Mouse (Mus musculus) intestine, embryonic 14.5 days (tissue): ENCODE measurements around the gene Sv2a. TPM values are rescaled to one million over a fixed set of nuclear protein-coding genes. Genes with fewer than 3 reads are reported as not detected.

Experiments
- ATAC-seq: fragments of 200-750 bp; cut with Nextera tagmentation; replicated peaks from 2 replicates; pipeline ENCODE4 v1.8.0; 2017; ENCODE audit warnings: low read depth, moderate number of reproducible peaks, moderate TSS enrichment, moderate library complexity; ENCODE audit not compliant: low FRiP score, low TSS enrichment
- DNase-seq: peaks from one replicate; pipeline ENCODE4 v3.0.0-alpha.2; 2018; ENCODE audit warnings: low spot score
- H3K27ac ChIP-seq: fragments of 300-500 bp; sonication (generic); 2 replicates; pipeline ENCODE4 v1.5.1; 2014; ENCODE audit warnings: low read depth, mild to moderate bottlenecking, control low read depth
- H3K27me3 ChIP-seq: fragments of 300-500 bp; sonication (generic); replicated peaks from 2 replicates; pipeline ENCODE4 v1.6.1; 2014; ENCODE audit warnings: low read length, control low read depth; ENCODE audit not compliant: control insufficient read depth, insufficient read depth
- H3K36me3 ChIP-seq: fragments of 300-500 bp; sonication (generic); 2 replicates; pipeline ENCODE4 v1.6.1; 2014; ENCODE audit warnings: low read length, control low read depth; ENCODE audit not compliant: control insufficient read depth, insufficient read depth
- H3K4me1 ChIP-seq: fragments of 300-500 bp; sonication (generic); replicated peaks from 2 replicates; pipeline ENCODE4 v1.6.1; 2014; ENCODE audit warnings: low read length, control low read depth, mixed read lengths; ENCODE audit not compliant: control insufficient read depth, insufficient read depth
- H3K4me2 ChIP-seq: fragments of 300-500 bp; sonication (generic); 2 replicates; pipeline ENCODE4 v1.6.1; 2014; ENCODE audit warnings: low read length
- H3K4me3 ChIP-seq: fragments of 300-500 bp; sonication (generic); 2 replicates; pipeline ENCODE4 v1.5.1; 2014; ENCODE audit warnings: low read depth, low read length, control low read depth, mixed read lengths
- H3K9ac ChIP-seq: fragments of 300-500 bp; sonication (generic); 2 replicates; pipeline ENCODE4 v1.6.1; 2014; ENCODE audit warnings: mild to moderate bottlenecking, low read length
- H3K9me3 ChIP-seq: fragments of 300-500 bp; sonication (generic); 2 replicates; pipeline ENCODE4 v1.6.1; 2016; ENCODE audit warnings: low read length, control low read depth; ENCODE audit not compliant: control insufficient read depth
- WGBS: fragments of 180-500 bp; shearing (Covaris S2); extraction: QIAGEN DNeasy Blood & Tissue Kit; methylation state at CpG from one replicate; pipeline ENCODE4 v1.1.7; 2014; 5-methylcytosine and 5-hydroxymethylcytosine counted together
- polyA plus RNA-seq: library from polyadenylated mRNA; unstranded; fragments of >200 nt; fragmentation: Nextera tagmentation; extraction: Ambion mirVana; gene quantifications from 2 replicates; pipeline ENCODE4 v1.2.1, GENCODE M21; 2014

Gene Sv2a
- polyA plus RNA-seq, 1 experiment from 2014 or later: 8.3 TPM

DNA sequence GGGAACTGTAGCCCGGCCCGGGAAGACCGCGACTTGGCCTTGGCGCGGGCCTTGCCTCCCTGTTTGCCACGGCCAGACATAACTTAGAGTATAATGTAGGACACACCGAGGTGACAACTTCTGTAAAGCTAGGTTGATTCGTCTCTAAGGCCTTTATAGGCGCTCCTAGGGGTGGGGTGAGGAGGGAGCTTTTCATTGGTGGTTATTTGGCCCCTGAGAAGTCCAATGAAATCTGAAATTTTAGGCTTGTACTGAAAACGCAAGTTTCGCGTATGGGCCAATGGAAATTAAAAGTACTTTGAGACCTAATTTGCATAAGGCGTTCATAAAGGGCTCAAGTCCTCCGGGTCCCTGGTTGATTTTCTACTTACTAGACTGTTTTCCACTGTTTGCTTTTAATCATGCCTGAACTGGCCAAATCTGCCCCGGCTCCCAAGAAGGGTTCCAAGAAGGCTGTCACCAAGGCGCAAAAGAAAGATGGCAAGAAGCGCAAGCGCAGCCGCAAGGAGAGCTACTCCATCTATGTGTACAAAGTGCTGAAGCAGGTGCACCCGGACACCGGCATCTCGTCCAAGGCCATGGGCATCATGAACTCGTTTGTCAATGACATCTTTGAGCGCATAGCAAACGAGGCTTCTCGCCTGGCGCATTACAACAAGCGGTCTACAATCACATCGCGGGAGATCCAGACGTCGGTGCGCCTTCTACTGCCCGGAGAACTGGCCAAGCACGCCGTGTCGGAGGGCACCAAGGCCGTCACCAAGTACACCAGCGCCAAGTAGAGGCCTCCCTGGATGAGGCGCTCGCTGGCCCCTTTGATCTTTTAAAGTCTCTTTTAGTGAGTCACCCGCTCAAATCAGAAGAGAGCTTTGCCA is 40.1 kb downstream of the Sv2a start, which contains the start of the genes Hist2h2ac and Hist2h2be:
Gene Hist2h2ac, minus strand, starts transcription at position 116 of the 875 bp plus-strand sequence.
Gene Hist2h2be, plus strand, starts transcription at position 355 of the 875 bp plus-strand sequence.
- WGBS: under 1% methylated on average over 43 of the region's 43 CpGs
- no peaks in the 10 kb centered on the region for H3K36me3 ChIP-seq
- H3K4me2 ChIP-seq: peak within 1 kb of the TSS; percentile 59
- H3K27me3 ChIP-seq: no peaks in the 10 kb centered on the region
- H3K4me1 ChIP-seq: peaks cover 12% of the 10 kb centered on the region; the same call in 1 of the 2 replicates
- H3K9ac ChIP-seq: peak within 1 kb of the TSS; percentile 97
- H3K27ac ChIP-seq: peak within 1 kb of the TSS; percentile 98
- DNase-seq: peak; percentile 91
- peak; percentile 87 for ATAC-seq
- H3K4me3 ChIP-seq: peak within 1 kb of the TSS; percentile 69
- H3K9me3 ChIP-seq: no peaks in the 10 kb centered on the region

- Histone ChIP-seq H3K9me3 (no peaks in the 10 kb centered on the region), H3K9ac (peak overlapping the region; percentile 97), H3K4me3 (peak overlapping the region; percentile 69), H3K4me2 (peak overlapping the region; percentile 59), H3K4me1 (peaks cover 12% of the 10 kb centered on the region; the same call in 1 of the 2 replicates), H3K27me3 (no peaks in the 10 kb centered on the region), H3K27ac (peak overlapping the region; percentile 98), H3K36me3 (no peaks in the 10 kb centered on the region)
- DNase-seq (peak; percentile 71), ATAC-seq (no peak)
- 22% methylated on average over 9 of the region's 9 CpGs for WGBS
Measured at GRCm38 (mm10) chr3:96221640-96222038, 40.7 kb downstream of the Sv2a start.

DNA sequence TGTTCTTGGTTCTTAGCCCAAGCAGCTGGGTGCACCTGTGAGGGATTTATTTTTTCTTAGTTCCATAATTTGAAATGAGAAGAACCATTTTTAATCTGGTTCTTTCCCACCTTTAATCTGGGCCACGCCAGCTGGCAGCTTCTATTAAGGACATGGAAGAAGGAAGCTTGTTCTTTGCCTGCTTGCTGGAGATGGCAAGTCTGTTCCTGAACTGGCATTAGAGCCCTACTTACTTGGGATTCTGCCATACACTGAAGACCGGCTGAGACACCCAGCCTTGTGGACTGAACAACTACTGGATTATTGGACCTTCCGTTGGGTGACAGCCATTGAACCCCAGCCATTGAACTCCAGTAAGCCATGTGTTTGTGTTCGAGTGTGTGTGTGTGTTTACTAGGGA is 41.8 kb downstream of the Sv2a start:
- H3K4me3 ChIP-seq: no peak overlapping the region
- H3K9me3 ChIP-seq: no peaks in the 10 kb centered on the region
- H3K36me3 ChIP-seq: no peaks in the 10 kb centered on the region
- WGBS: 90% methylated on average over 4 of the region's 4 CpGs
- DNase-seq: no peak
- peaks cover 12% of the 10 kb centered on the region; the same call in 1 of the 2 replicates for H3K4me1 ChIP-seq
- no peak overlapping the region for H3K27ac ChIP-seq
- no peak for ATAC-seq
- no peak overlapping the region for H3K9ac ChIP-seq
- peak overlapping the region; percentile 59 for H3K4me2 ChIP-seq
- no peaks in the 10 kb centered on the region for H3K27me3 ChIP-seq

- H3K36me3 ChIP-seq: no peaks in the 10 kb centered on the region
- H3K27me3 ChIP-seq: no peaks in the 10 kb centered on the region
- no peak overlapping the region for H3K9ac ChIP-seq
- ATAC-seq: no peak
- H3K4me1 ChIP-seq: 0 out of 2 replicates have a peak, but pooled peaks cover 12% of the 10 kb centered on the region
- no peak overlapping the region for H3K4me3 ChIP-seq
- no peak overlapping the region for H3K4me2 ChIP-seq
- H3K27ac ChIP-seq: no peak overlapping the region
- no peak for DNase-seq
- 47% methylated on average over 2 of the region's 2 CpGs for WGBS
- no peaks in the 10 kb centered on the region for H3K9me3 ChIP-seq
Measured at GRCm38 (mm10) chr3:96225421-96225820, 44.5 kb downstream of the Sv2a start.

DNA sequence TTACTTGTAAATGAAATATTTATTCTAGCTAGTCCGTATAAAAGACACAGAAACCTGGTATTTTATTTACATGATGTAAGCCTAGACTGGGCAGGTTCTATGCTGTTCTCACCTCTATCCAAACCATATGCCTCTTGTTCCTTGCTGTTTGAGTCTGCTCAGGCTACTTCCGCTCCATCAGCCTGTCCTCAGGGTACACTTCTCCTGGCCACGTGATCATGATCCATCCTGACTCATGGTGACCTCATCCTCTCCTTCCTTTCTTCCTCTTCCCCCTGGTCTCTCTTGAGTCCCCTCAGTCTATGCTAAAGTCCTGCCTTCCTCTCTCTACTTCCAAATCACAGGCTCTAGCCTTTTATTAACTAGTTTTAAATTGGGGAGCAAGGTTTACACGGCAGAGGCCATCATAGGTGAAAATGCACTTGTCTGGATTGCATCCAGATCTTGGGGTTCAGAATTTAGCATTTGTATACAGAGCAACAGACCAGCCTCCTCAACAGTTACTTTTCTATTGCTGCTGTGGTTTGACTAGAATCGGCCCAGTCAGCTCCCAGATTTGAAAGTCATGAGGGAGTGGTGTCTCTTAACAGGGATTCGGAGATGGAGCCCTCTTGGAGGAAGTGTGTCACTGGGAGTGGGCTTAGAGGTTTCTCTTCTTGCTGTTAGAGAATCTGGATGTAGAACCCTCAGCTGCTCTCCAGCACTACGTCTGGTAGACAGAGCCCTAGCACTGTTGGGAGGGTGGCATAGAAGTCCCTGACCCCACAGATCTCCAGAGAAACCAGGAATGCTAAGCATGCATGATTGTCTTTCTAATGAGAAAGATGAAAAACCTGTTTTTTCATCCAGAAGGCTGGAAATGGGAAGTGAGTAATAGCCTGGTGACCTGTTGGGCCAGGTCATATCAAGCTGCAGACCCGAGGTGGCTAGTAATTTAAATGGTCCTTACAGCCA is 46.0 kb downstream of the Sv2a start:
- WGBS: 53% methylated on average over 8 of the region's 8 CpGs
- no peak overlapping the region for H3K27ac ChIP-seq
- no peak overlapping the region for H3K4me3 ChIP-seq
- no peak for ATAC-seq
- H3K36me3 ChIP-seq: no peaks in the 10 kb centered on the region
- H3K4me1 ChIP-seq: 0 out of 2 replicates have a peak, but pooled peaks cover 7% of the 10 kb centered on the region
- H3K27me3 ChIP-seq: no peaks in the 10 kb centered on the region
- no peaks in the 10 kb centered on the region for H3K9me3 ChIP-seq
- H3K4me2 ChIP-seq: no peak overlapping the region
- no peak for DNase-seq
- no peak overlapping the region for H3K9ac ChIP-seq

- Histone ChIP-seq H3K4me2 (no peak overlapping the region), H3K36me3 (no peaks in the 10 kb centered on the region), H3K4me1 (no peaks in the 10 kb centered on the region), H3K27me3 (no peaks in the 10 kb centered on the region), H3K9me3 (no peaks in the 10 kb centered on the region), H3K9ac (no peak overlapping the region), H3K27ac (no peak overlapping the region), H3K4me3 (no peak overlapping the region)
- no peak for ATAC-seq
- DNase-seq: no peak
- 64% methylated on average over 2 of the region's 2 CpGs for WGBS
Measured at GRCm38 (mm10) chr3:96228828-96229227, 47.9 kb downstream of the Sv2a start.

DNA sequence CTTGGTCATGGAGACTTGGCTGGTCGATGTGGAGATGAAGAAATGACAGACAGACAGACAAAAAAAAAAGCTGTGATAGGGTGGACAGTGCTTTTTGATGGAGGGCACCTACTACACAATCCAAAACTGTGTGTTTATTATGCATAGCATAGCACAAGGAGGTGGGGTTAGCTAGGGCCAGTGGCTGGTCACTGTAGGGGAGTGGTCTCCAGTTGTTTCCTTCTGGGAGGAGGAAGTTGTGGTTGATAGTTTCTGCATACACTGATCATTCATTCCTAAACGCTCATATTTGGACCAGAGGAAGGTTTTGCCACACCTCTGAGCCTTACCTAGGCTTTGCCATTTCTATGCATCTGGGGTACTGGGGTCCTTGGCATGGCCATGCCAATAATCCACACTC is 49.5 kb downstream of the Sv2a start:
- Histone ChIP-seq H3K27me3 (no peaks in the 10 kb centered on the region), H3K4me2 (no peak overlapping the region), H3K27ac (no peak overlapping the region), H3K4me1 (no peaks in the 10 kb centered on the region), H3K4me3 (no peak overlapping the region), H3K9me3 (no peaks in the 10 kb centered on the region), H3K36me3 (no peaks in the 10 kb centered on the region), H3K9ac (no peak overlapping the region)
- 87% methylated on average over 2 of the region's 2 CpGs for WGBS
- ATAC-seq: no peak
- DNase-seq: no peak

GRCm38 (mm10) chr3:96230910-96231757 is 50.2 kb downstream of the Sv2a start:
- no peak overlapping the region for H3K4me2 ChIP-seq
- H3K4me1 ChIP-seq: no peaks in the 10 kb centered on the region
- H3K36me3 ChIP-seq: no peaks in the 10 kb centered on the region
- DNase-seq (no peak), ATAC-seq (no peak)
- WGBS: 71% methylated on average over 4 of the region's 4 CpGs
- no peak overlapping the region for H3K27ac ChIP-seq
- H3K9ac ChIP-seq: no peak overlapping the region
- no peaks in the 10 kb centered on the region for H3K27me3 ChIP-seq
- H3K9me3 ChIP-seq: no peaks in the 10 kb centered on the region
- H3K4me3 ChIP-seq: no peak overlapping the region
